Mouse (Mus musculus) stomach, postnatal 0 days (tissue): Measurements from ENCODE around the gene Entpd2. TPM values are rescaled to one million over a fixed set of nuclear protein-coding genes. Genes with fewer than 3 reads are reported as not detected.

Experiments
- ATAC-seq: fragments of 200-750 bp; cut with Nextera tagmentation; 2 replicates; pipeline ENCODE4 v1.8.0; 2017; ENCODE audit not compliant: low FRiP score, low TSS enrichment
- DNase-seq: peaks from one replicate; pipeline ENCODE4 v3.0.0-alpha.2; 2016; ENCODE audit warnings: low spot score
- H3K27ac ChIP-seq: fragments of 300-500 bp; sonication (generic); replicated peaks from 2 replicates; pipeline ENCODE4 v1.5.1; 2014; ENCODE audit warnings: mild to moderate bottlenecking, control low read depth
- H3K27me3 ChIP-seq: fragments of 300-500 bp; sonication (generic); 2 replicates; pipeline ENCODE4 v1.6.1; 2014; ENCODE audit warnings: low read length; ENCODE audit not compliant: control insufficient read depth, insufficient read depth
- H3K36me3 ChIP-seq: fragments of 300-500 bp; sonication (generic); 2 replicates; pipeline ENCODE4 v1.6.1; 2014; ENCODE audit warnings: low read length, mixed read lengths; ENCODE audit not compliant: control insufficient read depth, insufficient read depth
- H3K4me1 ChIP-seq: fragments of 300-500 bp; sonication (generic); replicated peaks from 2 replicates; pipeline ENCODE4 v1.6.1; 2014; ENCODE audit warnings: antibody characterized with exemption; ENCODE audit not compliant: control insufficient read depth, insufficient read depth
- H3K4me2 ChIP-seq: fragments of 300-500 bp; sonication (generic); replicated peaks from 2 replicates; pipeline ENCODE4 v1.6.1; 2014; ENCODE audit warnings: low read depth, mild to moderate bottlenecking, control low read depth, moderate library complexity
- H3K4me3 ChIP-seq: fragments of 300-500 bp; sonication (generic); 2 replicates; pipeline ENCODE4 v1.5.1; 2014; ENCODE audit warnings: low read depth, low read length, control low read depth
- H3K9ac ChIP-seq: fragments of 300-500 bp; sonication (generic); 2 replicates; pipeline ENCODE4 v1.6.1; 2014; ENCODE audit warnings: mild to moderate bottlenecking, low read length, control low read depth, mixed read lengths
- H3K9me3 ChIP-seq: fragments of 300-500 bp; sonication (generic); 2 replicates; pipeline ENCODE4 v1.6.1; 2016; ENCODE audit warnings: low read length; ENCODE audit not compliant: control insufficient read depth
- CTCF ChIP-seq: IDR thresholded peaks from 2 replicates; pipeline ENCODE4 v1.5.1; 2016; ENCODE audit warnings: antibody characterized with exemption, low read depth, mild to moderate bottlenecking, moderate library complexity
- EP300 ChIP-seq: optimal IDR thresholded peaks from 2 replicates; pipeline ENCODE3; 2016; ENCODE audit warnings: antibody characterized with exemption
- WGBS: fragments of 180-500 bp; shearing (Covaris S2); extraction: QIAGEN DNeasy Blood & Tissue Kit; methylation state at CpG from one replicate; pipeline ENCODE4 v1.1.7; 2014; 5-methylcytosine and 5-hydroxymethylcytosine counted together
- polyA plus RNA-seq: library from polyadenylated mRNA; unstranded; fragments of >200 nt; fragmentation: Nextera tagmentation; extraction: Ambion mirVana; gene quantifications from 2 replicates; pipeline ENCODE4 v1.2.1, GENCODE M21; 2015

The Entpd2 gene
- polyA plus RNA-seq, 1 experiment from 2014 or later: 21.2 TPM

- Histone ChIP-seq H3K4me3 (no peak overlapping the region), H3K4me1 (no peaks in the 10 kb centered on the region), H3K27me3 (no peaks in the 10 kb centered on the region), H3K9ac (no peak overlapping the region), H3K27ac (no peak overlapping the region), H3K36me3 (no peaks in the 10 kb centered on the region), H3K9me3 (no peaks in the 10 kb centered on the region), H3K4me2 (peak overlapping the region; percentile 97; the same call in 1 of the 2 replicates)
- ATAC-seq: no peak
- WGBS: 64% methylated on average over 5 of the region's 5 CpGs
- DNase-seq: no peak
- TF ChIP-seq CTCF (no peak), EP300 (no peak)
Measured at GRCm38 (mm10) chr2:25429435-25430180, 33.9 kb downstream of the Entpd2 start.

GRCm38 (mm10) chr2:25430395-25431233, 34.9 kb downstream of the Entpd2 start:
- TF ChIP-seq CTCF (no peak), EP300 (no peak)
- Histone ChIP-seq H3K27ac (no peak overlapping the region), H3K9me3 (no peaks in the 10 kb centered on the region), H3K36me3 (no peaks in the 10 kb centered on the region), H3K27me3 (no peaks in the 10 kb centered on the region), H3K9ac (no peak overlapping the region), H3K4me3 (no peak overlapping the region), H3K4me2 (no peak overlapping the region), H3K4me1 (no peaks in the 10 kb centered on the region)
- 80% methylated on average over 17 of the region's 17 CpGs for WGBS
- no peak for ATAC-seq
- no peak for DNase-seq

- Histone ChIP-seq H3K4me2 (no peak overlapping the region), H3K4me1 (no peaks in the 10 kb centered on the region), H3K9ac (no peak overlapping the region), H3K9me3 (no peaks in the 10 kb centered on the region), H3K4me3 (no peak overlapping the region), H3K27me3 (no peaks in the 10 kb centered on the region), H3K36me3 (no peaks in the 10 kb centered on the region), H3K27ac (no peak overlapping the region)
- no peak for TF ChIP-seq CTCF
- ATAC-seq (no peak), DNase-seq (no peak)
- 76% methylated on average over 6 of the region's 6 CpGs for WGBS
Measured at GRCm38 (mm10) chr2:25431308-25431855, 35.7 kb downstream of the Entpd2 start.

GRCm38 (mm10) chr2:25432326-25433098, 36.8 kb downstream of the Entpd2 start:
- H3K4me2 ChIP-seq: no peak overlapping the region
- H3K4me3 ChIP-seq: no peak overlapping the region
- H3K9ac ChIP-seq: no peak overlapping the region
- H3K27ac ChIP-seq: no peak overlapping the region
- WGBS: 78% methylated on average over 11 of the region's 11 CpGs
- no peak for DNase-seq
- TF ChIP-seq EP300 (no peak), CTCF (no peak)
- H3K9me3 ChIP-seq: no peaks in the 10 kb centered on the region
- H3K36me3 ChIP-seq: no peaks in the 10 kb centered on the region
- H3K4me1 ChIP-seq: no peaks in the 10 kb centered on the region
- no peaks in the 10 kb centered on the region for H3K27me3 ChIP-seq
- no peak for ATAC-seq

- H3K27me3 ChIP-seq: no peaks in the 10 kb centered on the region
- 88% methylated on average over 17 of the region's 17 CpGs for WGBS
- H3K4me3 ChIP-seq: no peak overlapping the region
- H3K27ac ChIP-seq: no peak overlapping the region
- H3K36me3 ChIP-seq: no peaks in the 10 kb centered on the region
- H3K9me3 ChIP-seq: no peaks in the 10 kb centered on the region
- ATAC-seq: no peak
- H3K4me2 ChIP-seq: no peak overlapping the region
- H3K9ac ChIP-seq: no peak overlapping the region
- DNase-seq: no peak
- no peak for TF ChIP-seq CTCF
- no peak for TF ChIP-seq EP300
- H3K4me1 ChIP-seq: no peaks in the 10 kb centered on the region
Measured at GRCm38 (mm10) chr2:25433101-25433500, 37.4 kb downstream of the Entpd2 start.
